Mouse (Mus musculus) stomach, adult 2 months (tissue): ENCODE measurements around the gene Slc44a1. TPM values are rescaled to one million over a fixed set of nuclear protein-coding genes. Genes with fewer than 3 reads are reported as not detected.

ENCODE experiments used
- polyA plus RNA-seq: library from polyadenylated mRNA; depleted of rRNA; stranded (reverse); fragments of >200 nt; gene quantifications from 2 replicates; pipeline ENCODE4 v1.2.3, GENCODE M21; 2012; rRNA removed

Slc44a1 gene
- polyA plus RNA-seq = 6.0 and 10.5 TPM in 2 replicates

GRCm38 (mm10) chr4:53440010-53440815 is at the start of gene Slc44a1:
Slc44a1 (plus strand) TSS chr4:53440413.

GRCm38 (mm10) chr4:53631316-53632010 is 191.2 kb downstream of the Slc44a1 start, which contains the start of gene Fsd1l:
Fsd1l (plus strand) TSS chr4:53631471.

Other genes with a start within 250 kb of the Slc44a1 start
- gene Fsd1l, start 191.1 kb downstream of the Slc44a1 start, polyA plus RNA-seq = 0.01 and 0.09 TPM in 2 replicates